Mouse (Mus musculus): ENCODE results near the gene Rnf43. TPM values are rescaled to one million over a fixed set of nuclear protein-coding genes. Genes with fewer than 3 reads are reported as not detected.
A peak's percentile ranks its signal among the peaks of the same experiment; 100 is the strongest.

Rnf43 gene
- polyA plus RNA-seq (2015; fragmentation: Nextera tagmentation; extraction: Ambion mirVana), result 2.1 and 2.4 TPM in 2 replicates

- no peaks in the 10 kb centered on the region for H3K9me3 ChIP-seq (replicated peaks; ENCODE audit: control insufficient read depth, low read length)
- no peaks in the 10 kb centered on the region for H3K36me3 ChIP-seq (ENCODE audit: control insufficient read depth, insufficient read depth)
- peaks cover 2% of the 10 kb centered on the region; the same call in 1 of the 2 replicates for H3K4me1 ChIP-seq (ENCODE audit: control insufficient read depth, insufficient read depth, low read length)
- H3K27me3 ChIP-seq (ENCODE audit: control insufficient read depth, insufficient read depth, low read length), result peaks cover 7% of the 10 kb centered on the region; the same call in 1 of the 2 replicates
- peak; percentile 65 for ATAC-seq (replicated peaks; ENCODE audit: extremely low read depth, insufficient read depth, low FRiP score)
- peak within 1 kb of the TSS; percentile 46 for H3K9ac ChIP-seq (ENCODE audit: low read length)
- peak within 1 kb of the TSS; percentile 45 for H3K4me3 ChIP-seq (ENCODE audit: low read length)
- H3K27ac ChIP-seq (ENCODE audit: low read length), result no peak within 1 kb of the TSS
- 0% methylated on average over 8 of the region's 8 CpGs for WGBS
- H3K4me2 ChIP-seq (ENCODE audit: low read depth, low read length), result peak within 1 kb of the TSS; percentile 63
Measured at GRCm38 (mm10) chr11:87662407-87662806, at the start of gene Rnf43. Rnf43 (plus strand) TSS chr11:87662722.

GRCm38 (mm10) chr11:87613972-87614371 is 48.5 kb upstream of the Rnf43 start:
- Histone ChIP-seq H3K9ac (ENCODE audit: low read length) (no peak overlapping the region), H3K27me3 (ENCODE audit: control insufficient read depth, insufficient read depth, low read length) (no peaks in the 10 kb centered on the region), H3K4me3 (ENCODE audit: low read length) (no peak overlapping the region), H3K9me3 (replicated peaks; ENCODE audit: control insufficient read depth, low read length) (peaks cover 3% of the 10 kb centered on the region; the same call in 1 of the 2 replicates), H3K4me1 (ENCODE audit: control insufficient read depth, insufficient read depth, low read length) (no peaks in the 10 kb centered on the region), H3K4me2 (ENCODE audit: low read depth, low read length) (no peak overlapping the region), H3K27ac (ENCODE audit: low read length) (no peak overlapping the region), H3K36me3 (ENCODE audit: control insufficient read depth, insufficient read depth) (peaks cover 74% of the 10 kb centered on the region)
- 85% methylated on average over 7 of the region's 7 CpGs for WGBS
- no peak for ATAC-seq (replicated peaks; ENCODE audit: extremely low read depth, insufficient read depth, low FRiP score)

GRCm38 (mm10) chr11:87615551-87615950 is 47.0 kb upstream of the Rnf43 start:
- no peaks in the 10 kb centered on the region for H3K27me3 ChIP-seq (ENCODE audit: control insufficient read depth, insufficient read depth, low read length)
- H3K4me2 ChIP-seq (ENCODE audit: low read depth, low read length), result no peak overlapping the region
- H3K4me3 ChIP-seq (ENCODE audit: low read length), result no peak overlapping the region
- WGBS, result 85% methylated on average over 5 of the region's 5 CpGs
- no peak for ATAC-seq (replicated peaks; ENCODE audit: extremely low read depth, insufficient read depth, low FRiP score)
- peaks cover 3% of the 10 kb centered on the region; the same call in 1 of the 2 replicates for H3K9me3 ChIP-seq (replicated peaks; ENCODE audit: control insufficient read depth, low read length)
- no peaks in the 10 kb centered on the region for H3K4me1 ChIP-seq (ENCODE audit: control insufficient read depth, insufficient read depth, low read length)
- H3K9ac ChIP-seq (ENCODE audit: low read length), result no peak overlapping the region
- no peak overlapping the region for H3K27ac ChIP-seq (ENCODE audit: low read length)
- H3K36me3 ChIP-seq (ENCODE audit: control insufficient read depth, insufficient read depth), result peaks cover 69% of the 10 kb centered on the region

- Histone ChIP-seq H3K36me3 (ENCODE audit: control insufficient read depth, insufficient read depth) (peaks cover 65% of the 10 kb centered on the region), H3K27ac (ENCODE audit: low read length) (no peak overlapping the region), H3K27me3 (ENCODE audit: control insufficient read depth, insufficient read depth, low read length) (no peaks in the 10 kb centered on the region), H3K4me1 (ENCODE audit: control insufficient read depth, insufficient read depth, low read length) (no peaks in the 10 kb centered on the region), H3K4me3 (ENCODE audit: low read length) (no peak overlapping the region), H3K9ac (ENCODE audit: low read length) (no peak overlapping the region), H3K4me2 (ENCODE audit: low read depth, low read length) (no peak overlapping the region), H3K9me3 (replicated peaks; ENCODE audit: control insufficient read depth, low read length) (peaks cover 3% of the 10 kb centered on the region; the same call in 1 of the 2 replicates)
- WGBS, result 92% methylated on average over 2 of the region's 2 CpGs
- ATAC-seq (replicated peaks; ENCODE audit: extremely low read depth, insufficient read depth, low FRiP score), result no peak
Measured at GRCm38 (mm10) chr11:87615952-87616351, 46.6 kb upstream of the Rnf43 start.

GRCm38 (mm10) chr11:87616790-87617474 is 45.6 kb upstream of the Rnf43 start, which contains the start of gene Hsf5:
Hsf5 (plus strand) TSS chr11:87617164.
- no peak within 1 kb of the TSS for H3K27ac ChIP-seq (ENCODE audit: low read length)
- H3K4me2 ChIP-seq (ENCODE audit: low read depth, low read length), result no peak within 1 kb of the TSS
- 83% methylated on average over 65 of the region's 69 CpGs for WGBS
- no peaks in the 10 kb centered on the region for H3K27me3 ChIP-seq (ENCODE audit: control insufficient read depth, insufficient read depth, low read length)
- no peak within 1 kb of the TSS for H3K9ac ChIP-seq (ENCODE audit: low read length)
- no peak within 1 kb of the TSS for H3K4me3 ChIP-seq (ENCODE audit: low read length)
- peaks cover 55% of the 10 kb centered on the region for H3K36me3 ChIP-seq (ENCODE audit: control insufficient read depth, insufficient read depth)
- ATAC-seq (replicated peaks; ENCODE audit: extremely low read depth, insufficient read depth, low FRiP score), result no peak
- peaks cover 3% of the 10 kb centered on the region; the same call in 1 of the 2 replicates for H3K9me3 ChIP-seq (replicated peaks; ENCODE audit: control insufficient read depth, low read length)
- no peaks in the 10 kb centered on the region for H3K4me1 ChIP-seq (ENCODE audit: control insufficient read depth, insufficient read depth, low read length)

GRCm38 (mm10) chr11:87617606-87618005 is 44.9 kb upstream of the Rnf43 start:
- no peak overlapping the region for H3K4me2 ChIP-seq (ENCODE audit: low read depth, low read length)
- H3K27ac ChIP-seq (ENCODE audit: low read length), result no peak overlapping the region
- H3K4me1 ChIP-seq (ENCODE audit: control insufficient read depth, insufficient read depth, low read length), result no peaks in the 10 kb centered on the region
- H3K9me3 ChIP-seq (replicated peaks; ENCODE audit: control insufficient read depth, low read length), result peaks cover 3% of the 10 kb centered on the region; the same call in 1 of the 2 replicates
- H3K36me3 ChIP-seq (ENCODE audit: control insufficient read depth, insufficient read depth), result peaks cover 49% of the 10 kb centered on the region
- 92% methylated on average over 26 of the region's 32 CpGs for WGBS
- no peak overlapping the region for H3K4me3 ChIP-seq (ENCODE audit: low read length)
- ATAC-seq (replicated peaks; ENCODE audit: extremely low read depth, insufficient read depth, low FRiP score), result no peak
- no peak overlapping the region for H3K9ac ChIP-seq (ENCODE audit: low read length)
- no peaks in the 10 kb centered on the region for H3K27me3 ChIP-seq (ENCODE audit: control insufficient read depth, insufficient read depth, low read length)

- H3K9me3 ChIP-seq (replicated peaks; ENCODE audit: control insufficient read depth, low read length), result no peaks in the 10 kb centered on the region
- ATAC-seq (replicated peaks; ENCODE audit: extremely low read depth, insufficient read depth, low FRiP score), result no peak
- H3K27ac ChIP-seq (ENCODE audit: low read length), result no peak overlapping the region
- no peaks in the 10 kb centered on the region for H3K4me1 ChIP-seq (ENCODE audit: control insufficient read depth, insufficient read depth, low read length)
- H3K27me3 ChIP-seq (ENCODE audit: control insufficient read depth, insufficient read depth, low read length), result no peaks in the 10 kb centered on the region
- no peak overlapping the region for H3K4me2 ChIP-seq (ENCODE audit: low read depth, low read length)
- no peak overlapping the region for H3K9ac ChIP-seq (ENCODE audit: low read length)
- H3K36me3 ChIP-seq (ENCODE audit: control insufficient read depth, insufficient read depth), result peaks cover 11% of the 10 kb centered on the region
- no peak overlapping the region for H3K4me3 ChIP-seq (ENCODE audit: low read length)
- 74% methylated on average over 4 of the region's 4 CpGs for WGBS
Measured at GRCm38 (mm10) chr11:87623160-87623559, 39.4 kb upstream of the Rnf43 start.

GRCm38 (mm10) chr11:87629859-87630258 is 32.7 kb upstream of the Rnf43 start:
- Histone ChIP-seq H3K9ac (ENCODE audit: low read length) (no peak overlapping the region), H3K4me2 (ENCODE audit: low read depth, low read length) (no peak overlapping the region), H3K9me3 (replicated peaks; ENCODE audit: control insufficient read depth, low read length) (no peaks in the 10 kb centered on the region), H3K4me3 (ENCODE audit: low read length) (no peak overlapping the region), H3K4me1 (ENCODE audit: control insufficient read depth, insufficient read depth, low read length) (no peaks in the 10 kb centered on the region), H3K27me3 (ENCODE audit: control insufficient read depth, insufficient read depth, low read length) (no peaks in the 10 kb centered on the region), H3K36me3 (ENCODE audit: control insufficient read depth, insufficient read depth) (no peaks in the 10 kb centered on the region), H3K27ac (ENCODE audit: low read length) (no peak overlapping the region)
- WGBS, result 19% methylated on average over 10 of the region's 10 CpGs
- ATAC-seq (replicated peaks; ENCODE audit: extremely low read depth, insufficient read depth, low FRiP score), result no peak

GRCm38 (mm10) chr11:87638793-87639192 is 23.7 kb upstream of the Rnf43 start:
- Histone ChIP-seq H3K4me2 (ENCODE audit: low read depth, low read length) (peak overlapping the region; percentile 83), H3K27ac (ENCODE audit: low read length) (0 out of 2 replicates have a peak overlapping the region, but pooled peaks have one; percentile 54), H3K9me3 (replicated peaks; ENCODE audit: control insufficient read depth, low read length) (no peaks in the 10 kb centered on the region), H3K4me3 (ENCODE audit: low read length) (peak overlapping the region; percentile 61), H3K4me1 (ENCODE audit: control insufficient read depth, insufficient read depth, low read length) (0 out of 2 replicates have a peak, but pooled peaks cover 2% of the 10 kb centered on the region), H3K36me3 (ENCODE audit: control insufficient read depth, insufficient read depth) (no peaks in the 10 kb centered on the region), H3K9ac (ENCODE audit: low read length) (peak overlapping the region; percentile 81), H3K27me3 (ENCODE audit: control insufficient read depth, insufficient read depth, low read length) (no peaks in the 10 kb centered on the region)
- peak; percentile 37 for ATAC-seq (replicated peaks; ENCODE audit: extremely low read depth, insufficient read depth, low FRiP score)
- 19% methylated on average over 2 of the region's 2 CpGs for WGBS
